Mouse (Mus musculus): ENCODE results near the gene Dnaja3.

GRCm38 (mm10) chr16:4616829-4617228, 23.0 kb upstream of the Dnaja3 start:
- TF ChIP-seq EP300 (IDR thresholded peaks at IDR 0.05; ENCODE audit: low read depth) = no peak
- no peak for TF ChIP-seq CTCF (IDR thresholded peaks at IDR 0.05; ENCODE audit: low read depth)
